Mouse (Mus musculus) forebrain, embryonic 16.5 days (tissue): ENCODE measurements around the gene Chmp4b. TPM values are rescaled to one million over a fixed set of nuclear protein-coding genes. Genes with fewer than 3 reads are reported as not detected.

Experiments
- ATAC-seq: fragments of 200-750 bp; cut with Nextera tagmentation; 2 replicates; pipeline ENCODE4 v1.8.0; 2017; ENCODE audit warnings: mild to moderate bottlenecking, moderate library complexity
- H3K27ac ChIP-seq: fragments of 300-500 bp; sonication (generic); 2 replicates; pipeline ENCODE4 v1.5.1; 2014; ENCODE audit warnings: low read length, control low read depth
- H3K27me3 ChIP-seq: fragments of 300-500 bp; sonication (generic); replicated peaks from 2 replicates; pipeline ENCODE4 v1.6.1; 2014; ENCODE audit warnings: low read length; ENCODE audit not compliant: control insufficient read depth, insufficient read depth
- H3K36me3 ChIP-seq: fragments of 300-500 bp; sonication (generic); 2 replicates; pipeline ENCODE4 v1.6.1; 2014; ENCODE audit not compliant: control insufficient read depth, insufficient read depth
- H3K4me1 ChIP-seq: fragments of 300-500 bp; sonication (generic); replicated peaks from 2 replicates; pipeline ENCODE4 v1.6.1; 2014; ENCODE audit warnings: low read length; ENCODE audit not compliant: control insufficient read depth, insufficient read depth
- H3K4me2 ChIP-seq: fragments of 300-500 bp; sonication (generic); 2 replicates; pipeline ENCODE4 v1.6.1; 2014; ENCODE audit warnings: mild to moderate bottlenecking, low read length, control low read depth
- H3K4me3 ChIP-seq: fragments of 300-500 bp; sonication (generic); replicated peaks from 2 replicates; pipeline ENCODE4 v1.5.1; 2014; ENCODE audit warnings: mild to moderate bottlenecking, low read length, control low read depth
- H3K9ac ChIP-seq: fragments of 300-500 bp; sonication (generic); replicated peaks from 2 replicates; pipeline ENCODE4 v1.6.1; 2014; ENCODE audit warnings: low read depth, low read length, control low read depth
- H3K9me3 ChIP-seq: fragments of 300-500 bp; sonication (generic); 2 replicates; pipeline ENCODE4 v1.6.1; 2016; ENCODE audit warnings: low read length; ENCODE audit not compliant: control insufficient read depth
- WGBS: fragments of 180-500 bp; shearing (Covaris S2); extraction: QIAGEN DNeasy Blood & Tissue Kit; methylation state at CpG from one replicate; pipeline ENCODE4 v1.1.7; 2014; 5-methylcytosine and 5-hydroxymethylcytosine counted together
- polyA plus RNA-seq: library from polyadenylated mRNA; unstranded; fragments of >200 nt; fragmentation: Nextera tagmentation; extraction: Ambion mirVana; gene quantifications from 2 replicates; pipeline ENCODE4 v1.2.1, GENCODE M21; 2015

Gene Chmp4b
- polyA plus RNA-seq, 1 experiment from 2014 or later = 19.5 TPM

DNA sequence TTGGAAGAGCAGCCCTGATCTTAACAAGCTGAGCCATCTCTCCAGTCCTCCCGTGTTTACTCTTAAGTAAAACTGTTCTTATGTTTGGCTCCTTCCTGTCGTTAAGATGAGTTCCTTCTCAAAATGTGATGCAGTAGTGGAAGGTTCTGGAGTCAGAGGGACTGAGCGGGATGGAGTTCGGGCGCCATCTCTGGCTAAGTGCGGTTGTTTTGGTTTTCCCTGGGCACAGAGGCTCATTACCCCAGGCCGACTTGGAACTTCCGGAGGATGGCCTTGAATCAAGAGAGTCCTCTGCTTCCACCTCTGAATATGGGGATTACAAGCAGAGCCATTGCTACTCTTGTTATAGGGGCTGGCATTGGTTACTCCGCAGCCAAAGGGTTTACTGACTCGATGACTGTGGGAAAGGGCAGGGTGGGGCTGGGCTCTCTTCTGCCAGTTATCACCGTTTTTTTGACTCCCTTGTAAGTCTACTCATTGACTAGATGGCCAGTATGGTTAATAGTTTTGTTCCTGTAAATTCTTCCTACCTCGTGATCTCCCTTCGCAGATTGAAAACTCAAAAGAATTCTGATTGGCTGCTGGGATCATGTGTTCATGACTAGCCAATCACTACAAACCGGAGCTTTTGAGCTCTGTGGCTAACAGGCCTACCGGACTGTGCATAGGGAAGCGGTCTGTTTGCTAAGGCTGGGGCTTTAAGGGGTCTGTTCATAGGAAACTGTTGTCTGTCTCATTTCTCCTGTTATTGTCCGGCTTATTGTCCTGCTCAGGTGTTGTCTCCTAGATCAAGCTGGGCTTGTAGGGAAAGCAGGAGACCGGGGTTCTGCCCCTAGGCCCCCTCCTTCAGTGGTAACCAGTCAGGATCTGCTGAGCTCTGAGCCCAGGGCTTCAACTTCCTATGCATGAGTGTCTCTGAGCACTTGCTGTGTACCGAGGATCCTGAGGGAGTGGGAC, 25.4 kb downstream of the Chmp4b start:
- Histone ChIP-seq H3K4me1 (peaks cover 41% of the 10 kb centered on the region), H3K27me3 (no peaks in the 10 kb centered on the region), H3K36me3 (no peaks in the 10 kb centered on the region), H3K27ac (peak overlapping the region; percentile 82), H3K4me3 (peak overlapping the region; percentile 22), H3K4me2 (peak overlapping the region; percentile 45), H3K9me3 (no peaks in the 10 kb centered on the region), H3K9ac (peak overlapping the region; percentile 9; the same call in 1 of the 2 replicates)
- peak; percentile 78 for ATAC-seq
- 48% methylated on average over 19 of the region's 19 CpGs for WGBS

DNA sequence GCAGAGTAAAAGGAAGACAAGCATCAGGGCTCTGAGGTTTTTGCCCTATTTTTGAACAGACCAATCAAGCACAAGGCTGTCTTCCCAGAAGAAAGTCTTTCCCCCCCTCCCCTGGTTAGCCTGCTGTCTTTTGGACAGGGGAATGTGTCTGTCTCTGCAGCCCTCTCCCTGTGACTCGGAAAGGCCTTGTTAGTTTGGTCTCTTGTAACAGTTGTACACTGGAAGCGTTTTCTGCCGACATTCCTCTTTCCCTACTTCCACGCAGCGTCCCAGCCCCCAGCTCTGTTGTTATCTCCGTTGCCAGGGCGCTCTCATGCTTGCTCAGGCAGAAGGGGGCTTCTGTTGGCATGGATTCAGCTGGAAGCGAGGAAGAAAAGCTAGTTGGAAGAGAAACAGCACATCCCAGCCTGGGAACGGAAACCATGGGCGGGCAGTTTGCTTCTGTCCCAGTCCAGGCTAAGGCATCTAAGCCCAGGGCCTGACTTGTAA, 26.2 kb downstream of the Chmp4b start:
- H3K9me3 ChIP-seq = no peaks in the 10 kb centered on the region
- H3K4me2 ChIP-seq = peak overlapping the region; percentile 45
- WGBS = 3% methylated on average over 10 of the region's 10 CpGs
- peak; percentile 87 for ATAC-seq
- H3K36me3 ChIP-seq = no peaks in the 10 kb centered on the region
- peak overlapping the region; percentile 9; the same call in 1 of the 2 replicates for H3K9ac ChIP-seq
- H3K27me3 ChIP-seq = no peaks in the 10 kb centered on the region
- H3K27ac ChIP-seq = peak overlapping the region; percentile 82
- peak overlapping the region; percentile 22 for H3K4me3 ChIP-seq
- peaks cover 49% of the 10 kb centered on the region for H3K4me1 ChIP-seq

DNA sequence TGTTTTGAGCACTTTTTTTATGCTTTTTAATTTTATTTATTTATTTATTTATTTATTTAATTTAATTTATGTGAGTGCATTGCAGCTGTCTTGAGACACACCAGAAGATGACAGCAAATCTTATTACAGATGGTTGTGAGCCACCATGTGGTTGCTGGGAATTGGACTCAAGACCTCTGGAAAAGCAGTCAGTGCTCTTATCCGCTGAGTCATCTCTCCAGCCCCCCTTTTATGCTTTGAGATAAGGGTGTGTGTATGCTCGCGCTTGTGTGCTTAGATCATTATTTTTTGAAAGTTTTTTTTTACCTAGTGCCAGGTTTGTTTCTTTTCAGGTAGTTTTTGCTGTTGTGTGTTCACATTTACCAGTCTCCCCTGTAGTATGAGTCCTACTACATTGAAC, 27.5 kb downstream of the Chmp4b start:
- Histone ChIP-seq H3K4me2 (no peak overlapping the region), H3K36me3 (no peaks in the 10 kb centered on the region), H3K27me3 (no peaks in the 10 kb centered on the region), H3K4me1 (peaks cover 53% of the 10 kb centered on the region), H3K27ac (no peak overlapping the region), H3K9me3 (no peaks in the 10 kb centered on the region), H3K4me3 (no peak overlapping the region), H3K9ac (no peak overlapping the region)
- 85% methylated on average over 3 of the region's 3 CpGs for WGBS
- no peak for ATAC-seq

DNA sequence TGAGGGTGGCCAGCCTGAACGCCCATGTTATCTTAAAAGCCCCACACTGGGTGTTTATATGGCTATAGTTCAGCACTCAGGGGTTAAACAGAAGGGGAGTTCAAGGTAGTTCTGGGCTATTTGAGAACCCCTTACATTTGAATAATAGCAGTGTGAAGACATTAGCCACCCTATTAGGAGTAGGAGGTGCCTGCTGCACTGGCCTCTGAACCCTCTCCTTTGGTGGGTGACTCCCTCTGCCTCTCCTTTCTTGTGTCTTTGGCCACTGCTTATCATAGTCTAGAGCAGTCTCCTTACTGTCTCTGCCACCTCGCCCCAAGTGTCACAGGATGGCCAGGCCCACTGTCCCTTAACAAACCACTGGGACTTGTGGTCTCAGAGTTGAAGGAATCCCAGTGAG, 28.8 kb downstream of the Chmp4b start:
- Histone ChIP-seq H3K27ac (no peak overlapping the region), H3K4me1 (peaks cover 54% of the 10 kb centered on the region), H3K36me3 (no peaks in the 10 kb centered on the region), H3K9me3 (no peaks in the 10 kb centered on the region), H3K27me3 (no peaks in the 10 kb centered on the region), H3K4me2 (no peak overlapping the region), H3K9ac (no peak overlapping the region), H3K4me3 (no peak overlapping the region)
- no peak for ATAC-seq
- WGBS = 92% methylated on average over 2 of the region's 2 CpGs

DNA sequence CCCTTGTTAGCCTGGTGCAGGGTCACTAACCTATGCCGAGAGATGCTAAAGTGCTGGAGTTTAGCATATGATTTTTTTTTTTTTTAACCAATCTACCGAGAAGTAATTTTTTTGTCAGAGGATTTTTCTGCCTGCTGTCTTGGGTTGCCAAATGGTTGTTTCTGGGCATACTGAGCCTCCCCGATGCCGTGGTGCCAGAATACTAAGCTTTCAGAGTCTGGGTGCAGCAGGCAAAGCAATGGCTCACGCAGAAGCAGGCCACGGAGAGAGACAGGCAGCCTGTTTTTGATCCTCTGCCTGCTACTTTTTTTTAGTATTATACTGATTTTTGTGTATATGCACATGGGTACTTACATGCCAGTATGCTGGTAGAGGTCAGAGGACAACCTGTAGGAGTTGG, 29.4 kb downstream of the Chmp4b start:
- Histone ChIP-seq H3K4me3 (no peak overlapping the region), H3K9me3 (no peaks in the 10 kb centered on the region), H3K36me3 (no peaks in the 10 kb centered on the region), H3K4me1 (peaks cover 57% of the 10 kb centered on the region), H3K27ac (no peak overlapping the region), H3K27me3 (no peaks in the 10 kb centered on the region), H3K4me2 (no peak overlapping the region), H3K9ac (no peak overlapping the region)
- no peak for ATAC-seq
- WGBS = 70% methylated on average over 6 of the region's 6 CpGs

DNA sequence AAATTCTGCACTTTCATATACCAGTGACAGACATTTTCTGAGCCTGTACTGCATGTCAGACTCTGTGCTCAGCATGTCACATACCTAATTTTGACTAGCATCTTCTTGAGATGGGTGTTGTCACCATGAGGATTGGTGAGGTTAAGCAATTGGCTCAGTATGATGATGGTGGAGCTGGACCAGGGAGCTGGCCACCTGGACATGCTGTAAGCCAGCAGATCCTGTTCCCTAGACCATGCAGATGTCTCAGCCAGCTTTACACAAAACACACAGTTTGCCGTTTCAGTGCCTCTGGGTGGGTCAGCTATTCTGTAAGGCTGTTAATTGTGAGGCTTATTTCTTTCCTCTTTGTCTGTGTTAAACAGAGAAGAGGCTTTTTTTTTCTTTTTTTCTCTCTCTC, 31.2 kb downstream of the Chmp4b start:
- no peak for ATAC-seq
- WGBS = 10% methylated on average over 1 of the region's 1 CpGs
- H3K4me3 ChIP-seq = no peak overlapping the region
- H3K4me1 ChIP-seq = peaks cover 45% of the 10 kb centered on the region
- no peak overlapping the region for H3K9ac ChIP-seq
- 0 out of 2 replicates have a peak overlapping the region, but pooled peaks have one; percentile 4 for H3K27ac ChIP-seq
- H3K36me3 ChIP-seq = no peaks in the 10 kb centered on the region
- H3K4me2 ChIP-seq = no peak overlapping the region
- H3K9me3 ChIP-seq = no peaks in the 10 kb centered on the region
- H3K27me3 ChIP-seq = no peaks in the 10 kb centered on the region

DNA sequence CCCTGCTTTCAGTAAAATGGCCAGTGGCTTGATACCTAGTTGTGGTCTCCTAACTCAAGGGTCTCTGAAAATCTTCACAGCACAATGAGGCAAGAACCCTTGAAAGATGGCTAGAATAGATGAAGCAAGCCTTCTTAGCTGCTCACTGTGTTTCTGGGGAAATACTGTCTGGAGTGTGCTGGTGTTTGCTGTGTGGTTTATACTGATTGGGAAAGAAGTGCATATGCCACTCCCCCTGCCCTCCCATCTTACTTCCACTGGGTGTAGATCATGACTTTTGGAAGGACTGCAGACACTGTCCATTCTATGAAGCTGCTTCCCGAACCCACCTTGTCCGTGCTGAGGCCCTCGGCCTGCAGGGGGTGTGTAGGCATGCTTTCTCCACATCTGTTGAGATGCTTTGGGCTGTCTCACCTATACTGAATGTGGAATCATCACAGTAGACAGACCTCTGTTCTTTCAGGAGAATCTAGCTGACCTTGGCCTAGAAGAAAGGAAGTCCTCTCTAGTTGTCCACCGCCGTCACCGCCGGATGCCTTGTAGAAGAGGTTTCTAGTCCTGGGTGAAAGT, 33.5 kb downstream of the Chmp4b start:
- peaks cover 36% of the 10 kb centered on the region for H3K4me1 ChIP-seq
- no peaks in the 10 kb centered on the region for H3K27me3 ChIP-seq
- H3K4me3 ChIP-seq = no peak overlapping the region
- H3K36me3 ChIP-seq = no peaks in the 10 kb centered on the region
- H3K9ac ChIP-seq = no peak overlapping the region
- 90% methylated on average over 7 of the region's 7 CpGs for WGBS
- no peak overlapping the region for H3K4me2 ChIP-seq
- ATAC-seq = no peak
- no peak overlapping the region for H3K27ac ChIP-seq
- H3K9me3 ChIP-seq = no peaks in the 10 kb centered on the region

DNA sequence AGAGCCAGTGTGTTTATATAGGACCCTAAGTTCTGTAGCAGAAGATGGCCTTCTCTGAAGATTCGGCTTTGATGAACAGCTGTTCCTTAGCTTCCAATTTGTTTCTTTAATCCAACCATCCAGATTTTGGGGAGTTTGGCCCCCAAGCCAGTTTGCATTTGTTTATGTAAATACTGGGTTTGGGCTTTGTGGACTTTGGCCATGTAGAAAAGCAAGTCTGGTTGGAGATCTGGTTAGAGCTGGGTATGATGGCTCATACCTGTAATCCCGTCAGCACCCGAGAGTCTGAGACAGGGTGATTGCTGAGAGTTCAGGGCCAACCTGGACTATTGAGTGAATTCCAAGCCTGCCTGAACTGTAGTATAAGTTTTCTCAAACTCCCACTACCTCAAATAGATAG, 34.3 kb downstream of the Chmp4b start:
- H3K27me3 ChIP-seq = no peaks in the 10 kb centered on the region
- no peaks in the 10 kb centered on the region for H3K36me3 ChIP-seq
- no peak overlapping the region for H3K4me3 ChIP-seq
- no peak overlapping the region for H3K27ac ChIP-seq
- WGBS = 82% methylated on average over 3 of the region's 3 CpGs
- H3K9ac ChIP-seq = no peak overlapping the region
- no peak for ATAC-seq
- no peak overlapping the region for H3K4me2 ChIP-seq
- H3K9me3 ChIP-seq = no peaks in the 10 kb centered on the region
- peaks cover 34% of the 10 kb centered on the region for H3K4me1 ChIP-seq

DNA sequence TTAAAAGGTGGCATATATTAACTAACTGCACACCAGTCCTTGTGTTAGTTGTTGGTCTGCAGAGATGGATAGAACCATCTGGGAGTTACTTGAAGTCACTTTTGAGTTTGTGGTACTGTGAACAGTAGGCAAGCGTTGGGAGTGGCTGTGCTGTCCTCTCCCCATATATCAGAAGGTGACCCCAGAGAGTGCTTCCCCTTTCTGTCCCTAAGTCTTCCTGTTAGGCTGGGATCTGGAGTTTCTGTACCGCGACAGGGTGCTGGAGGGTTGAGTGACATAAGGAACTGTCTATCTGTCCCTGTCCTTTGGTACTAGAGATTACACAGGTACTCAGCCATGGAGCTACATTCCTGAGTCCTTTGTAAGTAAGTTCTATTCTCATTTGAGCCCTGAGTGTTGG, 35.3 kb downstream of the Chmp4b start:
- whole genome bisulfite sequencing = 94% methylated on average over 3 of the region's 3 CpGs
- H3K27me3 ChIP-seq = no peaks in the 10 kb centered on the region
- no peaks in the 10 kb centered on the region for H3K9me3 ChIP-seq
- no peak for ATAC-seq
- H3K4me1 ChIP-seq = peaks cover 27% of the 10 kb centered on the region
- H3K36me3 ChIP-seq = no peaks in the 10 kb centered on the region
- no peak overlapping the region for H3K4me3 ChIP-seq
- no peak overlapping the region for H3K4me2 ChIP-seq
- no peak overlapping the region for H3K9ac ChIP-seq
- H3K27ac ChIP-seq = no peak overlapping the region
